Mouse (Mus musculus) kidney, embryonic 15.5 days (tissue): ENCODE measurements at regions not wholly inside any gene's neighbourhood (a gene's known extent, or its start where the extent isn't known, plus 50 kb on each side); places are given as distances from the start of the nearest gene placed in this dataset.

Experiments
- ATAC-seq: fragments of 200-750 bp; cut with Nextera tagmentation; replicated peaks from 2 replicates; pipeline ENCODE4 v1.8.0; 2017; ENCODE audit warnings: moderate TSS enrichment; ENCODE audit not compliant: low FRiP score
- H3K27ac ChIP-seq: fragments of 300-500 bp; sonication (generic); 2 replicates; pipeline ENCODE4 v1.5.1; 2015; ENCODE audit warnings: mild to moderate bottlenecking, inconsistent platforms
- H3K27me3 ChIP-seq: fragments of 300-500 bp; sonication (generic); 2 replicates; pipeline ENCODE4 v1.6.1; 2015; ENCODE audit warnings: inconsistent platforms
- H3K36me3 ChIP-seq: fragments of 300-500 bp; sonication (generic); 2 replicates; pipeline ENCODE4 v1.6.1; 2015; ENCODE audit warnings: inconsistent platforms
- H3K4me1 ChIP-seq: fragments of 300-500 bp; sonication (generic); 2 replicates; pipeline ENCODE4 v1.6.1; 2015; ENCODE audit warnings: inconsistent platforms
- H3K4me2 ChIP-seq: fragments of 300-500 bp; sonication (generic); 2 replicates; pipeline ENCODE4 v1.6.1; 2015; ENCODE audit warnings: moderate library complexity, mild to moderate bottlenecking, inconsistent platforms
- H3K4me3 ChIP-seq: fragments of 300-500 bp; sonication (generic); replicated peaks from 2 replicates; pipeline ENCODE4 v1.5.1; 2015; ENCODE audit warnings: mild to moderate bottlenecking, inconsistent platforms
- H3K9ac ChIP-seq: fragments of 300-500 bp; sonication (generic); 2 replicates; pipeline ENCODE4 v1.6.1; 2015; ENCODE audit warnings: mild to moderate bottlenecking, inconsistent platforms
- H3K9me3 ChIP-seq: fragments of 300-500 bp; sonication (generic); replicated peaks from 2 replicates; pipeline ENCODE4 v1.6.1; 2016; ENCODE audit warnings: inconsistent platforms
- WGBS: fragments of 180-500 bp; shearing (Covaris S2); methylation state at CpG from one replicate; pipeline ENCODE4 v1.1.7; 2015; ENCODE audit warnings: mixed read lengths; 5-methylcytosine and 5-hydroxymethylcytosine counted together

- no peak for ATAC-seq
- Histone ChIP-seq H3K27me3 (peaks cover 7% of the 10 kb centered on the region; the same call in 1 of the 2 replicates), H3K9me3 (no peaks in the 10 kb centered on the region), H3K4me2 (no peak overlapping the region), H3K36me3 (no peaks in the 10 kb centered on the region), H3K4me1 (peaks cover 13% of the 10 kb centered on the region), H3K4me3 (no peak overlapping the region), H3K9ac (no peak overlapping the region), H3K27ac (no peak overlapping the region)
- 78% methylated on average over 6 of the region's 6 CpGs for WGBS
These were observed 52.3 kb downstream of the Rplp1 start for GRCm38 (mm10) chr9:61862071-61862480.

GRCm38 (mm10) chr9:61860147-61860546, 54.2 kb downstream of the Rplp1 start:
- Histone ChIP-seq H3K27me3 (peaks cover 24% of the 10 kb centered on the region), H3K36me3 (no peaks in the 10 kb centered on the region), H3K9me3 (no peaks in the 10 kb centered on the region), H3K4me1 (peaks cover 18% of the 10 kb centered on the region), H3K4me3 (no peak overlapping the region), H3K4me2 (no peak overlapping the region), H3K9ac (no peak overlapping the region), H3K27ac (no peak overlapping the region)
- 45% methylated on average over 2 of the region's 2 CpGs for WGBS
- ATAC-seq: no peak

GRCm38 (mm10) chr9:61859438-61859837, 54.9 kb downstream of the Rplp1 start:
- Histone ChIP-seq H3K27me3 (peaks cover 29% of the 10 kb centered on the region), H3K4me1 (peaks cover 18% of the 10 kb centered on the region), H3K4me3 (no peak overlapping the region), H3K4me2 (peak overlapping the region; percentile 36; the same call in 1 of the 2 replicates), H3K9ac (no peak overlapping the region), H3K9me3 (no peaks in the 10 kb centered on the region), H3K27ac (no peak overlapping the region), H3K36me3 (no peaks in the 10 kb centered on the region)
- WGBS: 26% methylated on average over 6 of the region's 6 CpGs
- ATAC-seq: no peak

- ATAC-seq: no peak
- 80% methylated on average over 6 of the region's 6 CpGs for WGBS
- H3K27ac ChIP-seq: no peak overlapping the region
- no peaks in the 10 kb centered on the region for H3K36me3 ChIP-seq
- H3K4me2 ChIP-seq: no peak overlapping the region
- no peak overlapping the region for H3K4me3 ChIP-seq
- H3K9me3 ChIP-seq: no peaks in the 10 kb centered on the region
- no peak overlapping the region for H3K9ac ChIP-seq
- H3K27me3 ChIP-seq: peaks cover 30% of the 10 kb centered on the region
- peaks cover 18% of the 10 kb centered on the region for H3K4me1 ChIP-seq
These were observed 56.5 kb downstream of the Rplp1 start for GRCm38 (mm10) chr9:61857817-61858216.

- Histone ChIP-seq H3K4me1 (peaks cover 18% of the 10 kb centered on the region), H3K9ac (no peak overlapping the region), H3K27me3 (peaks cover 30% of the 10 kb centered on the region), H3K27ac (no peak overlapping the region), H3K4me2 (no peak overlapping the region), H3K4me3 (no peak overlapping the region), H3K36me3 (no peaks in the 10 kb centered on the region), H3K9me3 (no peaks in the 10 kb centered on the region)
- WGBS: 80% methylated on average over 1 of the region's 1 CpGs
- no peak for ATAC-seq
These were observed 57.7 kb downstream of the Rplp1 start for GRCm38 (mm10) chr9:61856686-61857085.

- no peak for ATAC-seq
- H3K9ac ChIP-seq: no peak overlapping the region
- no peak overlapping the region for H3K4me2 ChIP-seq
- 31% methylated on average over 11 of the region's 11 CpGs for WGBS
- H3K36me3 ChIP-seq: no peaks in the 10 kb centered on the region
- no peak overlapping the region for H3K4me3 ChIP-seq
- peaks cover 30% of the 10 kb centered on the region for H3K27me3 ChIP-seq
- H3K4me1 ChIP-seq: peaks cover 18% of the 10 kb centered on the region
- H3K27ac ChIP-seq: no peak overlapping the region
- no peaks in the 10 kb centered on the region for H3K9me3 ChIP-seq
These were observed 58.7 kb downstream of the Rplp1 start for GRCm38 (mm10) chr9:61855686-61856085.

- no peaks in the 10 kb centered on the region for H3K36me3 ChIP-seq
- no peaks in the 10 kb centered on the region for H3K9me3 ChIP-seq
- no peak for ATAC-seq
- WGBS: 78% methylated on average over 4 of the region's 4 CpGs
- peaks cover 23% of the 10 kb centered on the region for H3K27me3 ChIP-seq
- H3K9ac ChIP-seq: no peak overlapping the region
- no peak overlapping the region for H3K4me3 ChIP-seq
- no peak overlapping the region for H3K27ac ChIP-seq
- H3K4me1 ChIP-seq: peaks cover 6% of the 10 kb centered on the region; the same call in 1 of the 2 replicates
- H3K4me2 ChIP-seq: no peak overlapping the region
These were observed 60.5 kb downstream of the Rplp1 start for GRCm38 (mm10) chr9:61853841-61854240.

- 99% methylated on average over 3 of the region's 3 CpGs for WGBS
- no peak for ATAC-seq
- H3K27ac ChIP-seq: no peak overlapping the region
These were observed 63.0 kb downstream of the Rplp1 start for GRCm38 (mm10) chr9:61851331-61851730.

GRCm38 (mm10) chr9:61848401-61848800, 65.9 kb downstream of the Rplp1 start:
- 73% methylated on average over 2 of the region's 2 CpGs for WGBS
- H3K9ac ChIP-seq: no peak overlapping the region
- no peak for ATAC-seq
- no peaks in the 10 kb centered on the region for H3K9me3 ChIP-seq
- H3K27ac ChIP-seq: no peak overlapping the region
- no peak overlapping the region for H3K4me2 ChIP-seq
- H3K4me3 ChIP-seq: no peak overlapping the region
- H3K4me1 ChIP-seq: no peaks in the 10 kb centered on the region
- no peaks in the 10 kb centered on the region for H3K27me3 ChIP-seq
- H3K36me3 ChIP-seq: no peaks in the 10 kb centered on the region

More at GRCm38 (mm10) chr9:61851331-61851730, 63.0 kb downstream of the Rplp1 start:
- Histone ChIP-seq H3K4me3 (no peak overlapping the region), H3K36me3 (no peaks in the 10 kb centered on the region), H3K27me3 (peaks cover 17% of the 10 kb centered on the region), H3K9me3 (no peaks in the 10 kb centered on the region), H3K4me1 (0 out of 2 replicates have a peak, but pooled peaks cover 5% of the 10 kb centered on the region), H3K9ac (no peak overlapping the region), H3K4me2 (no peak overlapping the region)

- no peak overlapping the region for H3K27ac ChIP-seq
- no peak overlapping the region for H3K9ac ChIP-seq
- H3K36me3 ChIP-seq: no peaks in the 10 kb centered on the region
- no peaks in the 10 kb centered on the region for H3K27me3 ChIP-seq
- H3K4me1 ChIP-seq: no peaks in the 10 kb centered on the region
- H3K9me3 ChIP-seq: no peaks in the 10 kb centered on the region
- H3K4me2 ChIP-seq: no peak overlapping the region
- ATAC-seq: no peak
- H3K4me3 ChIP-seq: no peak overlapping the region
These were observed 66.8 kb downstream of the Rplp1 start for GRCm38 (mm10) chr9:61847496-61847895.

GRCm38 (mm10) chr9:61844645-61845044, 69.7 kb downstream of the Rplp1 start:
- Histone ChIP-seq H3K9me3 (no peaks in the 10 kb centered on the region), H3K9ac (no peak overlapping the region), H3K4me2 (no peak overlapping the region), H3K4me3 (no peak overlapping the region), H3K36me3 (no peaks in the 10 kb centered on the region), H3K4me1 (0 out of 2 replicates have a peak, but pooled peaks cover 2% of the 10 kb centered on the region), H3K27me3 (no peaks in the 10 kb centered on the region), H3K27ac (no peak overlapping the region)
- ATAC-seq: no peak
- 84% methylated on average over 5 of the region's 5 CpGs for WGBS

- 0 out of 2 replicates have a peak, but pooled peaks cover 2% of the 10 kb centered on the region for H3K4me1 ChIP-seq
- no peaks in the 10 kb centered on the region for H3K36me3 ChIP-seq
- no peak overlapping the region for H3K4me2 ChIP-seq
- no peaks in the 10 kb centered on the region for H3K27me3 ChIP-seq
- no peaks in the 10 kb centered on the region for H3K9me3 ChIP-seq
- no peak overlapping the region for H3K4me3 ChIP-seq
- no peak overlapping the region for H3K9ac ChIP-seq
- ATAC-seq: no peak
- no peak overlapping the region for H3K27ac ChIP-seq
- WGBS: 77% methylated on average over 8 of the region's 8 CpGs
These were observed 70.2 kb downstream of the Rplp1 start for GRCm38 (mm10) chr9:61844141-61844540.

GRCm38 (mm10) chr9:61843513-61843912, 70.8 kb downstream of the Rplp1 start:
- no peak for ATAC-seq
- Histone ChIP-seq H3K4me1 (0 out of 2 replicates have a peak, but pooled peaks cover 2% of the 10 kb centered on the region), H3K27me3 (no peaks in the 10 kb centered on the region)

More at GRCm38 (mm10) chr9:61843513-61843912, 70.8 kb downstream of the Rplp1 start:
- no peak overlapping the region for H3K4me2 ChIP-seq
- WGBS: 65% methylated on average over 8 of the region's 8 CpGs
- H3K9ac ChIP-seq: no peak overlapping the region
- H3K9me3 ChIP-seq: no peaks in the 10 kb centered on the region
- H3K4me3 ChIP-seq: no peak overlapping the region
- 0 out of 2 replicates have a peak overlapping the region, but pooled peaks have one; percentile 32 for H3K27ac ChIP-seq
- no peaks in the 10 kb centered on the region for H3K36me3 ChIP-seq
